Mouse (Mus musculus) embryonic fibroblast, embryonic 13.5 days (primary cell): ENCODE results near the gene Aldh3a1.

Experiments
- CTCF ChIP-seq: IDR thresholded peaks from 2 replicates; pipeline ENCODE4 v1.5.1; 2011; ENCODE audit warnings: mild to moderate bottlenecking, control low read depth, low read length, moderate library complexity, borderline replicate concordance; ENCODE audit not compliant: insufficient read depth
- POLR2A ChIP-seq: IDR thresholded peaks from 2 replicates; pipeline ENCODE4 v1.6.1; 2011; ENCODE audit warnings: low read depth, mild to moderate bottlenecking, control low read depth, low read length, moderate library complexity

DNA sequence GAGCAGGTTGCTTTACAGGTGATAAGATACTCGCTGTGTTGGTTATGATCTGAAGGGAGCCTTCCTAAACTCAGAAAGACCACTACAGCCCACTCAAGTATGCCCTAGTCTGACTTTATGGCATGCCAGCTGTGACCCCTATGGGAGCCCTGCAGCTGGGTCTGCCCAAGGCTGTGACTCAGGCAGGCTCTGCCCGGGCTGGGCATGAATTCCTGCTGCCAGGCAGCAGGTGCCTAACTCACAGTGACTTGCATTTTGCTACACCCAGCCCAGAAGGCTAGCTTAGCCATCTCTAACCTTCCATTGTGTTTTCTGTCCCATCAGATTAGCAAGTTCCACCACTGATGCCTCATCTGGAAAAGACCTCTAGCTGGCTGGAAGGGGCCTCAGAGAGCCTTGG lies 4.5 kb upstream of the Aldh3a1 start:
- TF ChIP-seq CTCF, result no peak
- TF ChIP-seq POLR2A, result no peak
